Mouse (Mus musculus) cerebellum, postnatal 36 days (tissue): ENCODE results near the gene Ajap1.

Experiments
- DNase-seq, 2 experiments: peaks; one replicate each; pipeline ENCODE4 v3.0.0; 2021 to 2022; ENCODE audit warnings: mixed read lengths in 2 of 2

Gene Ajap1

GRCm38 (mm10) chr4:153451516-153451915, 31.1 kb downstream of the Ajap1 start:
- no peak for DNase-seq

- DNase-seq, result no peak
These were observed 40.1 kb downstream of the Ajap1 start for GRCm38 (mm10) chr4:153442522-153442921.

- no peak for DNase-seq
These were observed 42.7 kb downstream of the Ajap1 start for GRCm38 (mm10) chr4:153439868-153440267.

GRCm38 (mm10) chr4:153439031-153439430, 43.6 kb downstream of the Ajap1 start:
- no peak for DNase-seq

- DNase-seq, result no peak
These were observed 45.4 kb downstream of the Ajap1 start for GRCm38 (mm10) chr4:153437196-153437595.

- no peak for DNase-seq
These were observed 46.7 kb downstream of the Ajap1 start for GRCm38 (mm10) chr4:153435917-153436316.

- no peak for DNase-seq
These were observed 52.6 kb downstream of the Ajap1 start for GRCm38 (mm10) chr4:153429971-153430370.

GRCm38 (mm10) chr4:153425961-153426656, 56.5 kb downstream of the Ajap1 start:
- no peak for DNase-seq

GRCm38 (mm10) chr4:153424324-153424723, 58.3 kb downstream of the Ajap1 start:
- no peak for DNase-seq

- DNase-seq, result peak; percentile 22 to 26
These were observed 64.7 kb downstream of the Ajap1 start for GRCm38 (mm10) chr4:153417926-153418325.

GRCm38 (mm10) chr4:153417164-153417896, 65.3 kb downstream of the Ajap1 start:
- DNase-seq, result no peak

- DNase-seq, result no peak
These were observed 66.5 kb downstream of the Ajap1 start for GRCm38 (mm10) chr4:153416111-153416510.

- DNase-seq, result peak; percentile 25 to 40
These were observed 84.2 kb downstream of the Ajap1 start for GRCm38 (mm10) chr4:153398421-153398820.

GRCm38 (mm10) chr4:153387478-153387877, 95.1 kb downstream of the Ajap1 start:
- no peak for DNase-seq

GRCm38 (mm10) chr4:153381433-153381832, 101.2 kb downstream of the Ajap1 start:
- no peak for DNase-seq

GRCm38 (mm10) chr4:153380885-153381284, 101.7 kb downstream of the Ajap1 start:
- peak; percentile 40 for DNase-seq

GRCm38 (mm10) chr4:153377981-153378380, 104.6 kb downstream of the Ajap1 start:
- peak; percentile 26 to 33 for DNase-seq

GRCm38 (mm10) chr4:153374233-153374632, 108.4 kb downstream of the Ajap1 start:
- DNase-seq, result no peak

GRCm38 (mm10) chr4:153373125-153373524, 109.5 kb downstream of the Ajap1 start:
- DNase-seq, result no peak

GRCm38 (mm10) chr4:153368620-153369159, 113.9 kb downstream of the Ajap1 start:
- DNase-seq, result no peak

- peak; percentile 51 to 62 for DNase-seq
These were observed 121.6 kb downstream of the Ajap1 start for GRCm38 (mm10) chr4:153360868-153361545.

GRCm38 (mm10) chr4:153358243-153358550, 124.4 kb downstream of the Ajap1 start:
- no peak for DNase-seq

- no peak for DNase-seq
These were observed 124.9 kb downstream of the Ajap1 start for GRCm38 (mm10) chr4:153357539-153358242.
